Mouse (Mus musculus): ENCODE measurements around the gene Uqcrq.

DNA sequence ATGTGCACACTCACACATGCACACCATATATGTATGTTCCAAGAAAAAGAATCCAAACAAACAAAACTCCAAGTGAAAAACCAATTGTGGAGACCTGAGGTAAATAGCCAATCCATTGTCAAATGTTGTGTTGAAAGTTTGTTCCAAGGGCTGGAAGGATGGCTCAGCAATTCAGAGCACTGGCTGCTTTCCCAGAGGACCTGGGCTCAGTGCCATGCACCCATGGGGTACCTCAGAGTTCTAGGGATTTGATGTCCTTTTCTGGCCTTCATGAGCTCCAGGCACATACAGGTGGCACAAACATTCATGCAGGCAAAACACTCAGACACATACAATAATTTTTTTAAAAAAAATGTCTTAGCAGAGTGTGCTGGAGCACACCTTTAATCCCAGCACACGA, 17.9 kb upstream of the Uqcrq start:
- TF ChIP-seq CTCF (IDR thresholded peaks at IDR 0.05; ENCODE audit: insufficient read depth, low read length) (no peak), POLR2A (IDR thresholded peaks at IDR 0.05; ENCODE audit: borderline replicate concordance, extremely low read depth, low read depth, low read length) (no peak)
